Mouse (Mus musculus) thymus, adult 2 months (tissue): ENCODE results near the gene Cox6a1.

ENCODE experiments used
- CTCF ChIP-seq: fragments of 200-500 bp; IDR thresholded peaks from 2 replicates; pipeline ENCODE4 v1.5.1; 2012; ENCODE audit warnings: mild to moderate bottlenecking, control low read depth, low read length, moderate library complexity, borderline replicate concordance; ENCODE audit not compliant: control insufficient read depth, poor library complexity, insufficient read depth; ENCODE audit errors: extremely low read depth
- POLR2A ChIP-seq: fragments of 200-500 bp; IDR thresholded peaks from 2 replicates; pipeline ENCODE4 v1.6.1; 2012; ENCODE audit warnings: mild to moderate bottlenecking, low read length, control low read depth, moderate library complexity; ENCODE audit not compliant: control insufficient read depth, poor library complexity, insufficient read depth; ENCODE audit errors: extremely low read depth

- TF ChIP-seq POLR2A (no peak), CTCF (no peak)
Measured at GRCm38 (mm10) chr5:115392969-115393368, 44.2 kb upstream of the Cox6a1 start.
